Mouse (Mus musculus): ENCODE measurements around the gene Fbxl17. TPM values are rescaled to one million over a fixed set of nuclear protein-coding genes. Genes with fewer than 3 reads are reported as not detected.
A peak's percentile ranks its signal among the peaks of the same experiment; 100 is the strongest.

The Fbxl17 gene
- polyA plus RNA-seq, 1 experiment from 2014 or later: 6.1 TPM

DNA sequence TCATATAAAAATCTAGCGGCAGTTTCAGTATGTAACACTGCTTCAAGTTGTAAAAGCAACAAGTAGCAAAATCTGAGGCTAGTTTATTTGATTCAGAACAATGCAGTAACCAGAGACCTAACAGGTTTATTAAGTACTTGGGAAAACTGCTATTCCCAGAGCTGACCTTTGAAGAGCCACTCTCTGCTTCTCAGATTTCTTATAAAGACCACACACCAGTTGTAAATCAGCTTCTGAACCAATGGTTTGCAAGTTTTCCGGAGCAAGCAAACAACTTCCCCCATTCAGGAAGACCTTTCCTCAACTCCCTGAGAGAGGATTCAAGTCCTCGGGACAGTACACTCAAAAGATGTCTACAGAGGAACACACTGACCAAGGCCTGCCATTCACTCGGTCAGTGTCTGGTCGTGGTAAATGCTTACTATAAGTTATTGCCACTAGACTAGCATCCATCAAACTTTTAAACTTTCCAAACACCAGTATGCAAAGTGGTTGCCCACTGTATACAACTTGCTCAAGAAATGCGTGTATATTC lies 1.6 kb downstream of the Fbxl17 start:
- Histone ChIP-seq H3K9ac (peak overlapping the region; percentile 96), H3K9me3 (no peaks in the 10 kb centered on the region), H3K27me3 (no peaks in the 10 kb centered on the region), H3K36me3 (peaks cover 4% of the 10 kb centered on the region; the same call in 1 of the 2 replicates), H3K4me1 (peaks cover 40% of the 10 kb centered on the region), H3K4me2 (peak overlapping the region; percentile 57), H3K27ac (peak overlapping the region; percentile 96; the same call in 1 of the 2 replicates), H3K4me3 (peak overlapping the region; percentile 86)
- ATAC-seq (ENCODE audit: borderline replicate concordance, extremely low read depth, low FRiP score, low TSS enrichment): no peak
- 12% methylated on average over 6 of the region's 6 CpGs for WGBS

DNA sequence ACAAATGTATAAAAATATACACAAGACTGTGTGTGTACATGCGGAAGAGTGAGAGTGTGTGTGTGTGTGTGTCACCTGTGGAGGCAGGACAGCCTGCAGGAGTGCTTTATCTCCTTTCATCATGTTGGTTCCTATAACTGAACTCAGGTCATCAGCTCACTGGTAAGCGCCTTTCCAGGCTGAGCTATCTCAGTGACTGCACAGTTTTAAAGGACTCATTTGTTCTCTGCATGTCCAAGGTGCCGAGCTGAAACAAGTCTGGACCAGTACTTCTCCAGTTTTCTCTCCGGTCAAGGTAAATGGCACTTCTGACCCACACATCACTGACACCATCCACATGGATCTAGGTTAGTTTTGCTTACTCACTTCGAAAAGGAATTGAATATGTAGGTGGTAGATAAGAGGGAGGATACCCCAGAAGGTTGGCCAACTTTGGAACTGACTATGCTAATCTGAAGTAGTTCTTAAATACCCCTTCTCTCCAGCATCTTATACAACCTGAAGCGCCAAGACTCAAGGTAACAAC lies 2.5 kb downstream of the Fbxl17 start:
- Histone ChIP-seq H3K4me1 (peaks cover 48% of the 10 kb centered on the region), H3K9me3 (no peaks in the 10 kb centered on the region), H3K9ac (no peak overlapping the region), H3K4me3 (peak overlapping the region; percentile 86; the same call in 1 of the 2 replicates), H3K4me2 (peak overlapping the region; percentile 57; the same call in 1 of the 2 replicates), H3K27ac (no peak overlapping the region), H3K36me3 (peaks cover 4% of the 10 kb centered on the region; the same call in 1 of the 2 replicates), H3K27me3 (no peaks in the 10 kb centered on the region)
- 73% methylated on average over 6 of the region's 6 CpGs for WGBS
- ATAC-seq (ENCODE audit: borderline replicate concordance, extremely low read depth, low FRiP score, low TSS enrichment): no peak

DNA sequence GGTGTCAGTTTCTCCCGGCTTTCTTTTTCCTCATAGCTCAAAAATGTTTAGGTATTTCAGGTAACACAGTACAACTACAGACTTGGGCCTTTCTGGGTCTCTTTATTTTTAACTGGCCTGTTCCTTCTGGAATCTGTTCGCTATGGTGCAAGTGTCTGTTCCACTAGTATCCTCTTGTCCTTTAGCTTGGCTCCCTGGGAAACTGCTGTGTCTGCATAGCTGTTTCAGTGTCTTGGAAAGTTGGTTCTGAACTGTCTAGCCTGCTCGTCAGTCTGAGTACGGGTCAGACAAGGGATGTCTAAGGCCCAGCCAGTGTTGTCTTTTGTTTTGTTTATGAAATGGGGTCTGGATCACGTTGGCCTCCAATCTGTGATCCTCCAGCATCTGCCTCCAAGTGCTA lies 3.7 kb downstream of the Fbxl17 start:
- Histone ChIP-seq H3K9ac (no peak overlapping the region), H3K36me3 (peaks cover under 1% of the 10 kb centered on the region; the same call in 1 of the 2 replicates), H3K9me3 (no peaks in the 10 kb centered on the region), H3K4me2 (0 out of 2 replicates have a peak overlapping the region, but pooled peaks have one; percentile 7), H3K4me1 (peaks cover 48% of the 10 kb centered on the region), H3K4me3 (no peak overlapping the region), H3K27ac (no peak overlapping the region), H3K27me3 (no peaks in the 10 kb centered on the region)
- ATAC-seq (ENCODE audit: borderline replicate concordance, extremely low read depth, low FRiP score, low TSS enrichment): no peak
- WGBS: 42% methylated on average over 5 of the region's 5 CpGs

DNA sequence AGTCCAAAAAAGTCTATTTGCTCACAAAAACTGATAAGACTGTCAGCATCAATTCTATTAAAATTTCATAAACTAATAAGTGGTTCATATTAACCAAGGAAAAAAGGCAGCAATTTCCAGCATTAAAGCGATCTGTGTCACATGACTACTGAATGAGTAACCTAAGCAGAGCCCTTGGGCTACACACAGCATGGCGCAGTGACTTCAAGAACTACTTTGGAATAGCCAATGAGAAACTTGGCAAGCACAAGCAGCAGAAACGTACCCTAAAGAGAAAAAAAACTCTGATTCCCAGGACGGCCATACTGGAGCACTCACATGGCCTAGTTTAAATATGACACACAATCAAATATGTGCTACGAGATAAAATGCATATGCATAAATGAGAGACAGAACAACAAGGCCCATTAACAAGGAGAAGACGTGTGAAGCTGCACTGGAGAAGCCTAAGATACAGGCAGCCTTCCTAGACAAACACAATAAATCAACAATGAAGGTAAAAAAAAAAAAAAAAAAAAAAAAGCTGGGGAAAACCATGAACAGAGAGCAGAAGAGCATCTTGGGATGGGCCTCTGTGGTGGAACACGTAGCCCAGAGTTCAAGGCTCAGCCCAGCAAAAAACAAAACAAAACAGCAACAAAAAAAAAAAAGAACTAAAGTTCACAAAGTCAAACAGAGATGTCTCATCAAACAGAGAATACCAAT lies 5.8 kb downstream of the Fbxl17 start:
- Histone ChIP-seq H3K27ac (peak overlapping the region; percentile 7; the same call in 1 of the 2 replicates), H3K4me3 (no peak overlapping the region), H3K9ac (no peak overlapping the region), H3K9me3 (no peaks in the 10 kb centered on the region), H3K27me3 (no peaks in the 10 kb centered on the region), H3K36me3 (peaks cover 8% of the 10 kb centered on the region; the same call in 1 of the 2 replicates), H3K4me1 (peaks cover 48% of the 10 kb centered on the region), H3K4me2 (no peak overlapping the region)
- ATAC-seq (ENCODE audit: borderline replicate concordance, extremely low read depth, low FRiP score, low TSS enrichment): peak; percentile 12; the same call in 1 of the 2 replicates
- WGBS: 47% methylated on average over 7 of the region's 7 CpGs

DNA sequence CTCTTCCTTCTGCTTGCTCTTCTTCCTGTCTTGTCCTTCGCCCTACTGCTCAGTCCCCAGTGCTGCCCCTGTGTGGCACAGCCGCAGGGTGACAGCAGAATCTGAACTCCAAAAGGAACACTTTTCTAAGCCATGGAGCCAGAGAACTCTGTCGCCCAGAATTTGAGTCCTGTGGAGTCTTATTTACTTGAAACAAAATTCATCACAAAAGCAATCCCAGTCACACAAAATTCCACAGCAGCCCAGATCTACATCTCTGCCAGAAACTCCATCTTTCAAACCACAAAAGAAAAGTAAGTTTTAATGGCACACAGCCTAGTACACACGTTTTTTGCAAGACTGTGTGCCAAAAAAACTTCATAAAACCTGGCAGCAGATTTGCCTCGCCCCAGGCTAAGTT lies 6.5 kb downstream of the Fbxl17 start:
- Histone ChIP-seq H3K36me3 (peaks cover 8% of the 10 kb centered on the region; the same call in 1 of the 2 replicates), H3K4me1 (peaks cover 46% of the 10 kb centered on the region), H3K9ac (no peak overlapping the region), H3K27me3 (no peaks in the 10 kb centered on the region), H3K27ac (peak overlapping the region; percentile 65), H3K4me3 (no peak overlapping the region), H3K9me3 (no peaks in the 10 kb centered on the region), H3K4me2 (peak overlapping the region; percentile 35)
- ATAC-seq (ENCODE audit: borderline replicate concordance, extremely low read depth, low FRiP score, low TSS enrichment): peak; percentile 37; the same call in 1 of the 2 replicates
- 19% methylated on average over 5 of the region's 5 CpGs for WGBS

DNA sequence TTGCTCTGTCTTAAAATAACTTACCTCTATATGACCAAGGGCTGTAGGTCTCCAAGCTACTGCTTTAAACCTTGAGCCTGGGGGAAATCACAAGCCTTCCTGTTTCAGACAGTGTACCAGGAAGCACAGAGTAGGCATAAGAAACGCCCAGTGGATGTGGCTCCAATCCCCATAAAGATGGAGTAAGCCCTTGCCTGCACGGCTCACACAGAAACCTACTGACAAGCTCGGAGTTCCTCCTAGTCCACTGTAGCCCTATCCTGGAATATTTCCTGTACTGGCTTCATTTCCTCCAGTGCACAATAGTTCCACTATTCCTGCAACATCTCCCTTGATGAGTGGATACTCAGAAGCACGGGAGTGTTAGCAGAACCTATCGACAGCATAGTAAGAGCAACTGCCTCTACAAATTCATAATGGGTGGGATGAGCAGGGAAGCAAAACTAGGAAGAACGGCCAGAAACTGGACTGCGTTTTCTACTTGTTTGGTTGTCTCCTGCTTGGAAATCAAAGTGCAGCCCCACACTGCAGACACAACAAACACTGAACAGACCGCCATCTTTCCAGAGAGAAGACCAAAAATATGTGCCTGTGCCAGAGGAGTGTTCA lies 7.0 kb downstream of the Fbxl17 start:
- Histone ChIP-seq H3K36me3 (peaks cover 8% of the 10 kb centered on the region; the same call in 1 of the 2 replicates), H3K4me3 (no peak overlapping the region), H3K27me3 (no peaks in the 10 kb centered on the region), H3K9me3 (no peaks in the 10 kb centered on the region), H3K4me2 (peak overlapping the region; percentile 35), H3K9ac (no peak overlapping the region), H3K27ac (peak overlapping the region; percentile 65), H3K4me1 (peaks cover 41% of the 10 kb centered on the region)
- ATAC-seq (ENCODE audit: borderline replicate concordance, extremely low read depth, low FRiP score, low TSS enrichment): 0 out of 2 replicates have a peak, but pooled peaks have one; percentile 5
- WGBS: 52% methylated on average over 8 of the region's 8 CpGs

DNA sequence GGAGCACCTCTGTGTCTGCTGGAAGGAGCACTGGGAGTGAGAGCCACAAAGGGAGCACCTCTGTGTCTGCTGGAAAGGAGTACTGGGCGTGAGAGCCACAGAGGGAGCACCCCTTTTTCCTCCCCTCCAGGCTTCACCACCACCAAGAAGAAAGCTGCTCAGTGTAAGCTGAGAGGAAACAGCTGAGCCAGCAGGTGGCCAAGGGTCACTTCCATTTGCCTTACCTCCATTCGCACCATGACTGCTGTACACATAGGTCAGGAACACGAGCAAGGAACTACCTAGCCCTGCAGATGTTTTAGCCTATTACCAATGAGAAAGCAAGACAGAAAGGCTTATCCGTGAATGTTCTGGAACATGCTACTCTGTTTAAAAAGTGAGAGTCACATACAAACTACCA lies 10.3 kb downstream of the Fbxl17 start:
- WGBS: 82% methylated on average over 4 of the region's 4 CpGs
- H3K27ac ChIP-seq: no peak overlapping the region
- H3K4me3 ChIP-seq: no peak overlapping the region
- H3K9ac ChIP-seq: no peak overlapping the region
- ATAC-seq (ENCODE audit: borderline replicate concordance, extremely low read depth, low FRiP score, low TSS enrichment): no peak
- H3K36me3 ChIP-seq: peaks cover 13% of the 10 kb centered on the region
- no peaks in the 10 kb centered on the region for H3K9me3 ChIP-seq
- no peak overlapping the region for H3K4me2 ChIP-seq
- H3K27me3 ChIP-seq: no peaks in the 10 kb centered on the region
- peaks cover 17% of the 10 kb centered on the region for H3K4me1 ChIP-seq

DNA sequence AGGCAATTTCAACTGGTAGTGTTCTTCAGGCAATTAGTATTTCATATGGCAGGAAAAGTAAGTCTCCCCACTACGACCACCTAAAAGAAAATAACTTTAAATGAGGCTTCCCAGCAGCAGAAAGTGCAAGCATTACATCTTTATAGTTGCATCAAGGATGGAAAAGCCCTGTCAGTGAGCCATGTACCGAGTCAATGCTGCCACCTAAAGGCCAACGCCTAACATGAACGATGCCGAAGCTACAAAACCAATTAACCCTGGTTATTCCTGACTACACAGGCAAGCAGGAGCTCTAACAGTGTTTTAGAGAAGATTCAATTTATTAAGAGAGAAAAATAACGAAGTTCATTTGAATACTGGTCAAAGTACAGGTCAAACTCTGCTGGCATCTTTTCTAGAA lies 32.0 kb downstream of the Fbxl17 start:
- ATAC-seq (ENCODE audit: borderline replicate concordance, extremely low read depth, low FRiP score, low TSS enrichment): no peak
- Histone ChIP-seq H3K9me3 (no peaks in the 10 kb centered on the region), H3K27me3 (no peaks in the 10 kb centered on the region), H3K4me1 (no peaks in the 10 kb centered on the region), H3K9ac (no peak overlapping the region), H3K4me2 (no peak overlapping the region), H3K27ac (no peak overlapping the region), H3K4me3 (no peak overlapping the region), H3K36me3 (no peaks in the 10 kb centered on the region)
- 7% methylated on average over 6 of the region's 6 CpGs for WGBS

DNA sequence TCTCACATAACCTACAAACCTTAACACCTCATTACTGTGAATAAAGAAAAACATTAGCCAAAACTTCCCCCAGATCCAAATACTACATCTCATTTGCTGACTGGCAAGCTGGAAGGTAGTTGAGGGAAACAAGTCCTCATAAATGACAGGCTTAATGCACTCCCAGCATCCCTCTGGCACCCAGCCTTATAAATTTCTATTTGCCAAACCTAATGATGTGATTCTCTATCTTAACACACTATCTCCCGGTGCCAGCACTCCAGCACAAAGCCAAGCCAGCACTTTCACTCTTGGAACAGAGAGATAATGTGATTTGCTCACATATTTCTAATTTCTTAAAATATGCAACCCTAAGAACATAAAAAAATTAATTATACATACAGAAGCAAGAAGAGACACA lies 34.6 kb downstream of the Fbxl17 start:
- Histone ChIP-seq H3K4me3 (no peak overlapping the region), H3K36me3 (no peaks in the 10 kb centered on the region), H3K27me3 (no peaks in the 10 kb centered on the region), H3K9ac (no peak overlapping the region), H3K4me1 (no peaks in the 10 kb centered on the region), H3K4me2 (no peak overlapping the region), H3K9me3 (no peaks in the 10 kb centered on the region), H3K27ac (no peak overlapping the region)
- 38% methylated on average over 1 of the region's 1 CpGs for WGBS
- ATAC-seq (ENCODE audit: borderline replicate concordance, extremely low read depth, low FRiP score, low TSS enrichment): no peak

DNA sequence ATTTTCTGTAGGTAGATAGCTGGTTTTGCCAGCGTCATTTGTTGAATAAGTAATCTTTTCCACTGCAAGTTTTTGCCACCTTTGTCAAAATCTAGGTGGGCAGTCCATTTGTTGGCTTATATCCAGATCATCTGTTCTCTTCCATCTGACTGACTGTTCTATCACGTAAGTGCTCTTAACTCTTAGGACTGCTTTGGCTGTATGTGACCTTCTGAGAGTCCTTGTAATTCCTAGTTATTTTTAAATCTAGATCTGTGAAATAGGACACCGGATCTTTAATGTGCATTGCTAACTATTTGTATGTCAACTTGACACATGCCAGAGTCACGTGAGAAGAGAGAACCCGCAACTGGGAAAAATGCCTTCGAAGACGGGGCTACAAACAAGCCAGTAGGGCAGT lies 37.3 kb downstream of the Fbxl17 start:
- 67% methylated on average over 7 of the region's 7 CpGs for WGBS
- no peak overlapping the region for H3K27ac ChIP-seq

DNA sequence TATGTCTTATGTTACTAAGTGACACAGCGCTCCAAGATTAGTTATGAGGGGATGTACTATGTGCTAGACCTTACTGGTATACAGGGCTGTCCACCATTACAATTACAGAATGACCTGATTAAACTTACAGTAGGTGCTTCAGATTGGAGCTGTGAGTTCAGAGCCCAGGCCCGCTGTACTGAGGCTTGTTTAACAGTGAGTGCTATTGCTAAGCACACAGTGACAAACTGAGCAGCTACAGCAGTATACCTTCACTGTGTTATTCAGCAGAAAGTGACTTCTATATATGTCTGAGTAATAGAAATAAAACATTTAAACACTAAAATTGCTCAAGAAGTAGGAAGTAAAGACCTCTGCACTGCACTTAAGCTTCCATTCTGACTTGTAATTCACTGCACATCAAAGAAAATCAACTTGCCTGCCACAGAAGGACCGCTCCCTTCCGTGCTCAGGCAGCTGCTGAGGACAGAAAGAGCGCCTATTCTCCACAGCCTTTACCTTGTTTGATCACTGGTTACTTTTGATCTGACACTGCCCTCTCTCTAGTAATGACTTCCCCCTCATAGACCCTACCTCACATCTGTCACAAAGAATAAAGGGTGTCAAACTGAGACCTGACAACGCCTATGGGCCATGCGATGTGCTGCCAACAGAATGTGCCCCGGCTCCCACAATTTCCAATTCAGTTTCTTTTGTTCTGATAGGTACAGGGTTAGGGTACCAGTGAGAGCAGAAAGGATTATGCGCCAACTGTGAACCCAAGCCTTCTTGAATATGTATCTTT lies 39.9 kb downstream of the Fbxl17 start:
- H3K27me3 ChIP-seq: no peaks in the 10 kb centered on the region
- no peaks in the 10 kb centered on the region; the same call in 1 of the 2 replicates for H3K36me3 ChIP-seq
- H3K9ac ChIP-seq: no peak overlapping the region
- H3K27ac ChIP-seq: no peak overlapping the region
- WGBS: 72% methylated on average over 9 of the region's 9 CpGs
- no peaks in the 10 kb centered on the region for H3K9me3 ChIP-seq
- no peaks in the 10 kb centered on the region for H3K4me1 ChIP-seq
- ATAC-seq (ENCODE audit: borderline replicate concordance, extremely low read depth, low FRiP score, low TSS enrichment): no peak
- no peak overlapping the region for H3K4me3 ChIP-seq
- no peak overlapping the region for H3K4me2 ChIP-seq

More for the DNA sequence above, 37.3 kb downstream of the Fbxl17 start:
- Histone ChIP-seq H3K4me1 (no peaks in the 10 kb centered on the region), H3K4me2 (no peak overlapping the region), H3K9me3 (no peaks in the 10 kb centered on the region), H3K9ac (no peak overlapping the region), H3K27me3 (no peaks in the 10 kb centered on the region), H3K36me3 (no peaks in the 10 kb centered on the region), H3K4me3 (no peak overlapping the region)
- no peak for ATAC-seq (ENCODE audit: borderline replicate concordance, extremely low read depth, low FRiP score, low TSS enrichment)
